Mouse (Mus musculus): ENCODE results near the gene March1. TPM values are rescaled to one million over a fixed set of nuclear protein-coding genes. Genes with fewer than 3 reads are reported as not detected.

The March1 gene
- polyA plus RNA-seq, 1 experiment from 2014 or later: 0.62 TPM

DNA sequence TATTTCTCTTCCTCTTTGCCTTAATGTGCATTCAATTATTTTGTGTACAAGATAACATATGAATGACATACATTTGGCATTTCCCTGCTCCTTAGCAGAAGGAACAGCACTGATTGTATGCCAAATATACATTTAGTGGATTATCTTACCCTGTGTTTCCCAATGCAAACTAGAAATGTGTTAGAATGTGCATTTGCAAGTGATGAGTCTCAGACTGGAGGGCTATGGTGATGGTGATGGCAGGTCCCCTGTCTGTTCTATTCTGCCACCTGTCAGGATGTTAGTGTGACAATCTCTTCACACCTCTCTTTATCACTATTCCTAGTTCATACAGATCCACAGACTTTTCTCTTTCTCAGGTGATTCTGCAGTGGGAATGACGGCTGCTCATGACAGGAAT lies 480.4 kb downstream of the March1 start:
- H3K9me3 ChIP-seq (ENCODE audit: control insufficient read depth, low read depth, low read length): no peaks in the 10 kb centered on the region
- ATAC-seq (ENCODE audit: insufficient number of reproducible peaks, insufficient read depth, low FRiP score, low read depth): no peak
- H3K27me3 ChIP-seq (ENCODE audit: control insufficient read depth, insufficient read depth, low read length): no peaks in the 10 kb centered on the region
- no peaks in the 10 kb centered on the region for H3K36me3 ChIP-seq (ENCODE audit: control insufficient read depth, insufficient read depth, low read length)
- 69% methylated on average over 1 of the region's 1 CpGs for WGBS
- H3K4me1 ChIP-seq (ENCODE audit: control insufficient read depth, insufficient read depth, low read length): no peaks in the 10 kb centered on the region
- H3K27ac ChIP-seq (ENCODE audit: low read length): no peak overlapping the region
- no peak overlapping the region for H3K9ac ChIP-seq (replicated peaks; ENCODE audit: low read depth, low read length)
- H3K4me2 ChIP-seq (replicated peaks; ENCODE audit: low read depth, low read length): no peak overlapping the region
- no peak overlapping the region for H3K4me3 ChIP-seq (ENCODE audit: low read depth, low read length)

- WGBS: 75% methylated on average over 2 of the region's 2 CpGs
- Histone ChIP-seq H3K27me3 (ENCODE audit: control insufficient read depth, insufficient read depth, low read length) (no peaks in the 10 kb centered on the region), H3K4me1 (ENCODE audit: control insufficient read depth, insufficient read depth, low read length) (no peaks in the 10 kb centered on the region), H3K4me3 (ENCODE audit: low read depth, low read length) (no peak overlapping the region), H3K9ac (replicated peaks; ENCODE audit: low read depth, low read length) (no peak overlapping the region), H3K9me3 (ENCODE audit: control insufficient read depth, low read depth, low read length) (no peaks in the 10 kb centered on the region), H3K4me2 (replicated peaks; ENCODE audit: low read depth, low read length) (no peak overlapping the region), H3K36me3 (ENCODE audit: control insufficient read depth, insufficient read depth, low read length) (no peaks in the 10 kb centered on the region), H3K27ac (ENCODE audit: low read length) (no peak overlapping the region)
- no peak for ATAC-seq (ENCODE audit: insufficient number of reproducible peaks, insufficient read depth, low FRiP score, low read depth)
These were observed 501.6 kb downstream of the March1 start for GRCm38 (mm10) chr8:66119294-66119693.

DNA sequence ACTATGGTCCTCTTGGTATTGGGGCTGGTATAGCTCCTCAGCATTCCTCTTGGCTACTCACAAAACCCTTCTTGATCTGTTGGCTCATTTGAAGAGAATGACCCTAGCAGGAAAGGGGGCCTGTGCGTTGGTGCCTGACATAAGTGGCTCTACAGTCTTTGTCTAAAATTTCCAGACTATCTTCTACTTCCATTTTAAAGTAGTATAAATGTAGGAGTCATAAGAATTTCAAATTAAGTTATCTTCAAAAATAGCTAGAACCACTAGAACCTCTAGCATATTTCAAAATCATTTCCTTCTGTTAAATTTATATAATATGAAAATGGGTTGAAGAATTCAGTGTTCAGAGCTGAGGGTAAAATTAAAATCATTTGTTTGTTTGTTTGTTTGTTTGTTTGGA lies 541.9 kb downstream of the March1 start:
- Histone ChIP-seq H3K27ac (ENCODE audit: low read length) (no peak overlapping the region), H3K9me3 (ENCODE audit: control insufficient read depth, low read depth, low read length) (no peaks in the 10 kb centered on the region), H3K36me3 (ENCODE audit: control insufficient read depth, insufficient read depth, low read length) (no peaks in the 10 kb centered on the region), H3K4me2 (replicated peaks; ENCODE audit: low read depth, low read length) (no peak overlapping the region), H3K9ac (replicated peaks; ENCODE audit: low read depth, low read length) (no peak overlapping the region), H3K4me1 (ENCODE audit: control insufficient read depth, insufficient read depth, low read length) (no peaks in the 10 kb centered on the region), H3K27me3 (ENCODE audit: control insufficient read depth, insufficient read depth, low read length) (no peaks in the 10 kb centered on the region), H3K4me3 (ENCODE audit: low read depth, low read length) (no peak overlapping the region)
- no peak for ATAC-seq (ENCODE audit: insufficient number of reproducible peaks, insufficient read depth, low FRiP score, low read depth)
- 87% methylated on average over 1 of the region's 1 CpGs for WGBS

GRCm38 (mm10) chr8:66166835-66167234 lies 549.1 kb downstream of the March1 start:
- no peaks in the 10 kb centered on the region for H3K36me3 ChIP-seq (ENCODE audit: control insufficient read depth, insufficient read depth, low read length)
- H3K4me3 ChIP-seq (ENCODE audit: low read depth, low read length): no peak overlapping the region
- no peaks in the 10 kb centered on the region for H3K4me1 ChIP-seq (ENCODE audit: control insufficient read depth, insufficient read depth, low read length)
- no peak overlapping the region for H3K9ac ChIP-seq (replicated peaks; ENCODE audit: low read depth, low read length)
- WGBS: 32% methylated on average over 1 of the region's 1 CpGs
- no peak for ATAC-seq (ENCODE audit: insufficient number of reproducible peaks, insufficient read depth, low FRiP score, low read depth)
- H3K4me2 ChIP-seq (replicated peaks; ENCODE audit: low read depth, low read length): no peak overlapping the region
- no peak overlapping the region for H3K27ac ChIP-seq (ENCODE audit: low read length)
- H3K9me3 ChIP-seq (ENCODE audit: control insufficient read depth, low read depth, low read length): no peaks in the 10 kb centered on the region
- H3K27me3 ChIP-seq (ENCODE audit: control insufficient read depth, insufficient read depth, low read length): no peaks in the 10 kb centered on the region

- Histone ChIP-seq H3K9ac (replicated peaks; ENCODE audit: low read depth, low read length) (no peak overlapping the region), H3K27me3 (ENCODE audit: control insufficient read depth, insufficient read depth, low read length) (no peaks in the 10 kb centered on the region), H3K36me3 (ENCODE audit: control insufficient read depth, insufficient read depth, low read length) (no peaks in the 10 kb centered on the region), H3K4me1 (ENCODE audit: control insufficient read depth, insufficient read depth, low read length) (no peaks in the 10 kb centered on the region), H3K4me3 (ENCODE audit: low read depth, low read length) (no peak overlapping the region), H3K4me2 (replicated peaks; ENCODE audit: low read depth, low read length) (no peak overlapping the region), H3K27ac (ENCODE audit: low read length) (no peak overlapping the region), H3K9me3 (ENCODE audit: control insufficient read depth, low read depth, low read length) (no peaks in the 10 kb centered on the region)
- WGBS: 76% methylated on average over 2 of the region's 2 CpGs
- ATAC-seq (ENCODE audit: insufficient number of reproducible peaks, insufficient read depth, low FRiP score, low read depth): no peak
These were observed 549.9 kb downstream of the March1 start for GRCm38 (mm10) chr8:66167405-66168173.

- H3K9ac ChIP-seq (replicated peaks; ENCODE audit: low read depth, low read length): no peak overlapping the region
- no peak for ATAC-seq (ENCODE audit: insufficient number of reproducible peaks, insufficient read depth, low FRiP score, low read depth)
- no peaks in the 10 kb centered on the region for H3K36me3 ChIP-seq (ENCODE audit: control insufficient read depth, insufficient read depth, low read length)
- H3K4me3 ChIP-seq (ENCODE audit: low read depth, low read length): no peak overlapping the region
- WGBS: 100% methylated on average over 1 of the region's 1 CpGs
- no peaks in the 10 kb centered on the region for H3K4me1 ChIP-seq (ENCODE audit: control insufficient read depth, insufficient read depth, low read length)
- no peaks in the 10 kb centered on the region for H3K9me3 ChIP-seq (ENCODE audit: control insufficient read depth, low read depth, low read length)
- H3K27me3 ChIP-seq (ENCODE audit: control insufficient read depth, insufficient read depth, low read length): no peaks in the 10 kb centered on the region
- H3K27ac ChIP-seq (ENCODE audit: low read length): no peak overlapping the region
- H3K4me2 ChIP-seq (replicated peaks; ENCODE audit: low read depth, low read length): no peak overlapping the region
These were observed 561.6 kb downstream of the March1 start for GRCm38 (mm10) chr8:66179336-66179735.

- no peaks in the 10 kb centered on the region for H3K27me3 ChIP-seq (ENCODE audit: control insufficient read depth, insufficient read depth, low read length)
- H3K4me3 ChIP-seq (ENCODE audit: low read depth, low read length): no peak overlapping the region
- no peaks in the 10 kb centered on the region for H3K4me1 ChIP-seq (ENCODE audit: control insufficient read depth, insufficient read depth, low read length)
- WGBS: 58% methylated on average over 4 of the region's 4 CpGs
- ATAC-seq (ENCODE audit: insufficient number of reproducible peaks, insufficient read depth, low FRiP score, low read depth): no peak
- no peak overlapping the region for H3K9ac ChIP-seq (replicated peaks; ENCODE audit: low read depth, low read length)
- H3K36me3 ChIP-seq (ENCODE audit: control insufficient read depth, insufficient read depth, low read length): no peaks in the 10 kb centered on the region
- no peak overlapping the region for H3K27ac ChIP-seq (ENCODE audit: low read length)
- H3K4me2 ChIP-seq (replicated peaks; ENCODE audit: low read depth, low read length): no peak overlapping the region
- no peaks in the 10 kb centered on the region for H3K9me3 ChIP-seq (ENCODE audit: control insufficient read depth, low read depth, low read length)
These were observed 563.6 kb downstream of the March1 start for GRCm38 (mm10) chr8:66181265-66181664.

DNA sequence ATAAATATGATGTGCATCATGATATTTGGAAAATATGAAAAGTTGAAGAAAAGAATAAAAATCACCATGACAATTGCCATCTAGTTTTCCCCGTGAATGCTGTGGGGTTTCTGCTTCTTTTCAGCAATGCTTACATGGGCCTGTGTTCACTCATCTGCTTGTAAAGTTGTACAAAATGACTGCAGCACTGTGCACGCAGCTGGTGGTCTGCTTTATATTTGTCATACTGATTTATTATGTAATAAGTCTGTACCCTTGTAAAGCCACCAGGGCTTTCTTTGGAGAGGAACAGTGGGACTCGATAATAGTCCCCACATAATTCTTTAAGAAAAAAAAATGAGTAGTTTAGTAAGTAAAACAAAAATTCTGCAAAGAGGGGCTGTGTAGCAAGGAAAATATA lies 564.6 kb downstream of the March1 start:
- ATAC-seq (ENCODE audit: insufficient number of reproducible peaks, insufficient read depth, low FRiP score, low read depth): no peak
- no peak overlapping the region for H3K27ac ChIP-seq (ENCODE audit: low read length)
- no peak overlapping the region for H3K9ac ChIP-seq (replicated peaks; ENCODE audit: low read depth, low read length)
- no peaks in the 10 kb centered on the region for H3K36me3 ChIP-seq (ENCODE audit: control insufficient read depth, insufficient read depth, low read length)
- no peaks in the 10 kb centered on the region for H3K4me1 ChIP-seq (ENCODE audit: control insufficient read depth, insufficient read depth, low read length)
- no peak overlapping the region for H3K4me3 ChIP-seq (ENCODE audit: low read depth, low read length)
- no peaks in the 10 kb centered on the region for H3K27me3 ChIP-seq (ENCODE audit: control insufficient read depth, insufficient read depth, low read length)
- no peaks in the 10 kb centered on the region for H3K9me3 ChIP-seq (ENCODE audit: control insufficient read depth, low read depth, low read length)
- no peak overlapping the region for H3K4me2 ChIP-seq (replicated peaks; ENCODE audit: low read depth, low read length)
- 34% methylated on average over 3 of the region's 3 CpGs for WGBS

DNA sequence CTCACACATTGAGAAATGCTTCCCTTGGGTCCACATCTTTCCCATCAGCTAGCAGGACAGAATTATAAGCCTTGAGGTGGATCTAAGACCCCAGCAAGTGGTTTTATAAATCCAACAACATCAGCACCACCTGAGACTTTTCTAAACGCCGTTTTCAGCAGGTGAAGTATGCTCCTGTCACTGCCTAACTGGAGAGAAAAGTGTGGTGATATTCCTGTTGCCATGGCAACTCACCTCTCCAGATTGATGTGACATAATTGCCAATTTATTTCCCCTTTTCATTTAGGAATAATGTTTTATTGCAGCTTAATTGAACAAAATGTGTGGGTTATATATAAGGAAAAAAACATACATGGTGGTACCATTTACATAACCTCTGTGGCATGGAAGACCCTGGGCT lies 565.8 kb downstream of the March1 start:
- Histone ChIP-seq H3K27ac (ENCODE audit: low read length) (no peak overlapping the region), H3K9me3 (ENCODE audit: control insufficient read depth, low read depth, low read length) (no peaks in the 10 kb centered on the region), H3K4me2 (replicated peaks; ENCODE audit: low read depth, low read length) (no peak overlapping the region), H3K4me3 (ENCODE audit: low read depth, low read length) (no peak overlapping the region), H3K9ac (replicated peaks; ENCODE audit: low read depth, low read length) (no peak overlapping the region), H3K36me3 (ENCODE audit: control insufficient read depth, insufficient read depth, low read length) (no peaks in the 10 kb centered on the region), H3K27me3 (ENCODE audit: control insufficient read depth, insufficient read depth, low read length) (no peaks in the 10 kb centered on the region), H3K4me1 (ENCODE audit: control insufficient read depth, insufficient read depth, low read length) (no peaks in the 10 kb centered on the region)
- WGBS: 57% methylated on average over 2 of the region's 2 CpGs
- no peak for ATAC-seq (ENCODE audit: insufficient number of reproducible peaks, insufficient read depth, low FRiP score, low read depth)
